Mouse (Mus musculus): Measurements from ENCODE around the gene Psmd6. TPM values are rescaled to one million over a fixed set of nuclear protein-coding genes. Genes with fewer than 3 reads are reported as not detected.

Gene Psmd6
- total and polyA plus RNA-seq, 3 experiments = 81.6 to 265 (median 83.0) TPM

DNA sequence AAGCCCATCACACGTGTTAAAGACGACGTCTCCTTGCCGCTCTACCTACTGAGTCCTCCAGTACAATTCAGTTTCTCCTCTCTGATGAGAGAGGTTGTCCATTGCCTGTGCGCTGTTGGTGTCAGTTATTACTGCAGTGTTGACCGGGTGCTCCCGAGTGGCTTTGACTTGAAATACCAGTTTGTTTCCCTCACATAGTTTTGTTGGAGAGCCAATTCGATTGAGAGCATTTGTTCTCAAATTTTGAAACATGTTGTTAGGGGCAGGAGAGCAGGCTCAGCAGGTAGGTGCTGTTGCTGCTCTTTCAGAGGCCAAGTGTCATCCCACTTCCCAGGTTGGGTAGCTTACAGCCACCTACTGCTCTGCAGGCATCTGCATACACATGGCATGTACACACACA is 37.0 kb downstream of the Psmd6 start:
- no peak for ATAC-seq (ENCODE audit: extremely low read depth, insufficient number of reproducible peaks, low FRiP score, poor library complexity, severe bottlenecking)
- Histone ChIP-seq H3K4me1 (ENCODE audit: insufficient read depth, low read depth, low read length) (peaks cover 27% of the 10 kb centered on the region), H3K27me3 (ENCODE audit: insufficient read depth, low read length) (no peaks in the 10 kb centered on the region), H3K4me3 (ENCODE audit: low read depth, low read length) (no peak overlapping the region), H3K9me3 (replicated peaks) (no peaks in the 10 kb centered on the region), H3K36me3 (replicated peaks) (peaks cover 28% of the 10 kb centered on the region)
- DNase-seq (ENCODE audit: low spot score) = no peak
- TF ChIP-seq TAL1 (conservative IDR thresholded peaks at IDR 0.05; ENCODE audit: low read depth, low read length) (no peak), CTCF (IDR thresholded peaks at IDR 0.05; ENCODE audit: low read depth, low read length) (no peak), POLR2AphosphoS5 (IDR thresholded peaks at IDR 0.05; ENCODE audit: insufficient replicate concordance, low read depth, low read length) (no peak), GATA1 (IDR thresholded peaks at IDR 0.05; ENCODE audit: borderline replicate concordance, low read length) (no peak), GATA2 (IDR thresholded peaks at IDR 0.05; ENCODE audit: borderline replicate concordance, low read depth, low read length) (no peak)

GRCm38 (mm10) chr14:14080604-14081194 is 40.1 kb downstream of the Psmd6 start:
- no peak for DNase-seq (ENCODE audit: low spot score)
- H3K9me3 ChIP-seq (replicated peaks) = no peaks in the 10 kb centered on the region
- no peaks in the 10 kb centered on the region for H3K27me3 ChIP-seq (ENCODE audit: insufficient read depth, low read length)
- ATAC-seq (ENCODE audit: extremely low read depth, insufficient number of reproducible peaks, low FRiP score, poor library complexity, severe bottlenecking) = no peak
- TF ChIP-seq TAL1 (conservative IDR thresholded peaks at IDR 0.05; ENCODE audit: low read depth, low read length) (no peak), GATA2 (IDR thresholded peaks at IDR 0.05; ENCODE audit: borderline replicate concordance, low read depth, low read length) (no peak), CTCF (IDR thresholded peaks at IDR 0.05; ENCODE audit: low read depth, low read length) (no peak), GATA1 (IDR thresholded peaks at IDR 0.05; ENCODE audit: borderline replicate concordance, low read length) (no peak), POLR2AphosphoS5 (IDR thresholded peaks at IDR 0.05; ENCODE audit: insufficient replicate concordance, low read depth, low read length) (no peak)
- H3K4me3 ChIP-seq (ENCODE audit: low read depth, low read length) = no peak overlapping the region
- peaks cover 4% of the 10 kb centered on the region; the same call in 1 of the 2 replicates for H3K4me1 ChIP-seq (ENCODE audit: insufficient read depth, low read depth, low read length)
- peaks cover 43% of the 10 kb centered on the region for H3K36me3 ChIP-seq (replicated peaks)

DNA sequence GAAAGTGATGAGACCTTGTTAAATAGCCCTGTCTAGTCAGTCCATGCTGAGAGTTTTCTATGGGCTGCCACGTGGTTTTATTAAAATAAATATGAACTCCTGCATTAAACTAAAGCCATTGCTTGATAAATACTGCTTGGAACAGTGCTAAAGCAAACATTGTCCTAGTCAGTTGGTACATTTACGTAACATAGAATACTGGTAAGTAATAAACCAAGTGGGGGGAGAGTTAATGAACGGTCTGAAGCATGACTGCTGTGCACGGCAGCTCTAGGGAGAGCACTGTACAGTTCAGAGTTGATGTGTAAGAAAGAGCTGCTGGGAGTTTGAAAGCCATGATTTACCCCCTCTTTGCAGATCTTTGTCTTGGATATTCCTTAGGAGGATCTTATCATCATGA is 49.3 kb downstream of the Psmd6 start:
- H3K36me3 ChIP-seq (replicated peaks) = peaks cover 58% of the 10 kb centered on the region
- H3K4me3 ChIP-seq (ENCODE audit: low read depth, low read length) = no peak overlapping the region
- TF ChIP-seq GATA1 (IDR thresholded peaks at IDR 0.05; ENCODE audit: borderline replicate concordance, low read length) (no peak), CTCF (IDR thresholded peaks at IDR 0.05; ENCODE audit: low read depth, low read length) (no peak), TAL1 (conservative IDR thresholded peaks at IDR 0.05; ENCODE audit: low read depth, low read length) (no peak), GATA2 (IDR thresholded peaks at IDR 0.05; ENCODE audit: borderline replicate concordance, low read depth, low read length) (no peak), POLR2AphosphoS5 (IDR thresholded peaks at IDR 0.05; ENCODE audit: insufficient replicate concordance, low read depth, low read length) (no peak)
- no peaks in the 10 kb centered on the region for H3K9me3 ChIP-seq (replicated peaks)
- no peak for DNase-seq (ENCODE audit: low spot score)
- no peaks in the 10 kb centered on the region for H3K27me3 ChIP-seq (ENCODE audit: insufficient read depth, low read length)
- H3K4me1 ChIP-seq (ENCODE audit: insufficient read depth, low read depth, low read length) = no peaks in the 10 kb centered on the region
- no peak for ATAC-seq (ENCODE audit: extremely low read depth, insufficient number of reproducible peaks, low FRiP score, poor library complexity, severe bottlenecking)

DNA sequence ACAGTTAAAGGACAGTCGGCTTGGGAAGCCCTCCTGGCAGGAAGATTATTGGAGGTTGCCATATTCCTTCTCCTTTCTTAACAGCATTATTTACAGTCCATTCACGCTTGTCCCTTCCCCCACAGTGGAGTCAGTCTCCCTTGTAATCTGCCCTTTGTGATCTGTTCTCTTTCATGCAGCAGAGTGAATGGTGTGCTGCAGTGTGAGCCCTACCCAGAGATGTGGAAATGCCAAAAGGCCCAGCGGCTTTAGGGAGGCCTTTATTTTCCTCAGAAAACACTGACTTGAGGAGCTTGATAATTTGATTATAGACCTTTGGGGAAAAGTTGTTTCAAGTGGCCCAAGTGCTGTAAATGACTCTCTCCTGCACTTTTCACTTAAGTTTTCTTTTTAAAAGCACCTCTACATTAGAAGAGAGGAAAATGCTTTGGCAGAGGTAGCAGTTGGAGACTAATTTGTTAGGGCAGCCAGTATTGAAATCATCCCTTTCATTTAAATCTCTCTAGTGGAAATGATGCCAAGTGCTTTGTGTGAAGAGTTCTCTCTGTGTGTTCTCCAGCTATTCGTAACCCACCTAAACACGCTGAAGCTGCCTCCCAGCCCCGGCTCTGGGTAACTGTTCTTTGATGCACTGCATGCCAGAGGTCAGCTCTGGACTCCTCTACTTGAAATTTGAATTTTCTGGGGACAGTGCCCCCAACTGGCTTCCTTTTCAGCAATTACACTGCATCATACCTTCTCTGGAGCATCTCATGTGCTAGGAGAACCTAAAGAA is 50.1 kb downstream of the Psmd6 start:
- ATAC-seq (ENCODE audit: extremely low read depth, insufficient number of reproducible peaks, low FRiP score, poor library complexity, severe bottlenecking) (no peak), DNase-seq (ENCODE audit: low spot score) (no peak)
- H3K4me3 ChIP-seq (ENCODE audit: low read depth, low read length) = no peak overlapping the region
- H3K36me3 ChIP-seq (replicated peaks) = peaks cover 57% of the 10 kb centered on the region
- TF ChIP-seq CTCF (IDR thresholded peaks at IDR 0.05; ENCODE audit: low read depth, low read length) (no peak), GATA1 (IDR thresholded peaks at IDR 0.05; ENCODE audit: borderline replicate concordance, low read length) (no peak), TAL1 (conservative IDR thresholded peaks at IDR 0.05; ENCODE audit: low read depth, low read length) (no peak), GATA2 (IDR thresholded peaks at IDR 0.05; ENCODE audit: borderline replicate concordance, low read depth, low read length) (no peak), POLR2AphosphoS5 (IDR thresholded peaks at IDR 0.05; ENCODE audit: insufficient replicate concordance, low read depth, low read length) (no peak)
- H3K4me1 ChIP-seq (ENCODE audit: insufficient read depth, low read depth, low read length) = no peaks in the 10 kb centered on the region
- no peaks in the 10 kb centered on the region for H3K27me3 ChIP-seq (ENCODE audit: insufficient read depth, low read length)
- no peaks in the 10 kb centered on the region for H3K9me3 ChIP-seq (replicated peaks)

- no peak for DNase-seq (ENCODE audit: low spot score)
- Histone ChIP-seq H3K36me3 (replicated peaks) (peaks cover 60% of the 10 kb centered on the region), H3K4me3 (ENCODE audit: low read depth, low read length) (no peak overlapping the region), H3K4me1 (ENCODE audit: insufficient read depth, low read depth, low read length) (no peaks in the 10 kb centered on the region), H3K27me3 (ENCODE audit: insufficient read depth, low read length) (no peaks in the 10 kb centered on the region), H3K9me3 (replicated peaks) (no peaks in the 10 kb centered on the region)
- TF ChIP-seq CTCF (IDR thresholded peaks at IDR 0.05; ENCODE audit: low read depth, low read length) (no peak), GATA1 (IDR thresholded peaks at IDR 0.05; ENCODE audit: borderline replicate concordance, low read length) (no peak), POLR2AphosphoS5 (IDR thresholded peaks at IDR 0.05; ENCODE audit: insufficient replicate concordance, low read depth, low read length) (no peak), GATA2 (IDR thresholded peaks at IDR 0.05; ENCODE audit: borderline replicate concordance, low read depth, low read length) (no peak), TAL1 (conservative IDR thresholded peaks at IDR 0.05; ENCODE audit: low read depth, low read length) (no peak)
- no peak for ATAC-seq (ENCODE audit: extremely low read depth, insufficient number of reproducible peaks, low FRiP score, poor library complexity, severe bottlenecking)
Observed at GRCm38 (mm10) chr14:14068553-14068952, 52.2 kb downstream of the Psmd6 start.

Data from G1E (cell line).